Mouse (Mus musculus) large intestine, adult 2 months (tissue): Measurements from ENCODE around the gene Cypt4. TPM values are rescaled to one million over a fixed set of nuclear protein-coding genes. Genes with fewer than 3 reads are reported as not detected.
"Not testable (repeated sequence)": the region's sequence is repeated elsewhere in the genome, so short reads cannot be mapped to it uniquely, and the experiment has no call there.

Source experiments
- DNase-seq: peaks from one replicate; pipeline ENCODE4 v3.0.0-alpha.2; 2012; ENCODE audit warnings: low read depth, low spot score
- whole genome bisulfite sequencing: fragments of 180-500 bp; shearing (Covaris S2); methylation state at CpG from one replicate; pipeline ENCODE4 v1.1.7; 2018; 5-methylcytosine and 5-hydroxymethylcytosine counted together
- polyA plus RNA-seq: library from polyadenylated mRNA; depleted of rRNA; stranded (reverse); fragments of >200 nt; gene quantifications from 2 replicates; pipeline ENCODE4 v1.2.3, GENCODE M21; 2012; rRNA removed

Gene Cypt4
- polyA plus RNA-seq: 0.15 TPM in 1 of 2 replicates, not detected in the other

GRCm38 (mm10) chr9:24624896-24625295 lies at the start of gene Cypt4:
Gene Cypt4 (plus strand): TSS chr9:24625196.
- DNase-seq: no peak
- 88% methylated on average over 5 of the region's 5 CpGs for WGBS

DNA sequence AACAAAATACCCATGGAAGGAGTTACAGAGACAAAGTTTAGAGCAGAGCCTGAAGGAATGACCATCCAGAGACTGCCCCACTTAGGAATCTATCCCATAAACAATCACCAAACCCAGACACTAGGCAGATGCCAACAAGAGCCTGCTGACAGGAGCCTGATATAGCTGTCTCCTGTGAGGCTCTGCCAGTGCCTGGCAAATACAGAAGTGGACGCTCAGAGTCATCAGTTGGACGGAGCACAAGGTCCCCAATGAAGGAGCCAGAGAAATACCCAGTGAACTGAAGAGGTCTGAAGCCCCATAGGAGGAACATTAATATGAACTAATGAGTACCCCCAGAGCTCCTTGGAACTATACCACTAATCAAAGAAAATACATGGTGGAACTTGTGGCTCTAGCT lies 12.3 kb downstream of the Cypt4 start:
- 89% methylated on average over 2 of the region's 2 CpGs for WGBS
- not testable (repeated sequence) for DNase-seq

Other genes starting within 250 kb of the Cypt4 start
- 4.2 and 6.3 TPM in 2 replicates for gene Dpy19l1, start 122.1 kb upstream of the Cypt4 start, polyA plus RNA-seq
- not detected in 2 replicates for gene Dpy19l2, start 71.1 kb downstream of the Cypt4 start, polyA plus RNA-seq
- not detected in 2 replicates for gene Tbx20, start 149.1 kb downstream of the Cypt4 start, polyA plus RNA-seq